Mouse (Mus musculus): ENCODE measurements around the gene Mbip. TPM values are rescaled to one million over a fixed set of nuclear protein-coding genes. Genes with fewer than 3 reads are reported as not detected.

The Mbip gene
- total RNA-seq, 2 experiments from 2014 or later: 16.7 to 19.4 TPM

GRCm38 (mm10) chr12:56297921-56298830 is 47.5 kb downstream of the Mbip start:
- intact Hi-C loops (cut with DNase I): no loop called here
- DNase-seq (ENCODE audit: extremely low spot score in 1 of 2, low spot score in 2 of 2): no peak

DNA sequence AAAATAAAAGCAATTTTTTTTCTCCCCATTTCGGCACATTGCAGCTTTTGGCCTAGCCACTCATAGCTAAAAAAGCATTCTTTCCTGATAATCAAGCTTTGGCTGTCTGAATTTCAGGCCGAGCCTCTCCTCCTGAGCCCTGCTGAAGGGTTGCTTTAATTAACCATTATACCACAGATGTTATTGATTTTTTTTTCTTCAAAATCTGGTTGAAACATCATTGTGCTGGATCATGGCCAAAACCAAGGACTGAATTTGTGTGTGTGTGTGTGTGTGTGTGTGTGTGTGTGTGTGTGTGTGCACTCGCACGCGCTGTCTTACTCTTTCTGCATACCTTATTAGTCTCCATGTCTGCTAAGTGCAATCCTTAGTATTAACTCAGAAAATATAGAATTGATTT is 48.6 kb downstream of the Mbip start:
- DNase-seq (ENCODE audit: extremely low spot score in 1 of 2, low spot score in 2 of 2): no peak
- intact Hi-C loops (cut with DNase I): no loop called here

GRCm38 (mm10) chr12:56296524-56296923 is 49.2 kb downstream of the Mbip start:
- intact Hi-C loops (cut with DNase I): no loop called here
- DNase-seq (ENCODE audit: extremely low spot score in 1 of 2, low spot score in 2 of 2): no peak

DNA sequence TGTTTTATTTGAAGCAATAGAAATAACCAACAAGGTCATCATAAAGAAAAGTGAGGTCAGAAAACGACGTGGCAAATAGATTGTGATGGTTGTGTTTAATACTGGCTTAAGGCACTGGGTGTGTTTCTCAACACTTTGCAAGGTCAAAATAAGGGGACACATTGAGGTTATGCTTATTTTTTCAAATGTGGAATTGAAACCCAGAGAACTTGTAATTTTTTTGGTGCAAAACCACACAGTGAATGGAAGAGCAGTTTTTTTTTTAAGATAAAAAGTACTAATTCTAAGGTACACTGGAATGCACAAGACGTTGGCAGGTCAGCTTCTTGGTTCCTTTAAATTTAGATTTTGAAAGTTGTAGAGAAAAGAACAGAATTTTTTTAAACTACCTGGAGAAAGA is 50.5 kb downstream of the Mbip start:
- intact Hi-C loops (cut with DNase I): no loop called here
- no peak for DNase-seq (ENCODE audit: extremely low spot score in 1 of 2, low spot score in 2 of 2)

GRCm38 (mm10) chr12:56288548-56288947 is 57.1 kb downstream of the Mbip start:
- intact Hi-C loops (cut with DNase I): no loop called here
- DNase-seq (ENCODE audit: extremely low spot score in 1 of 2, low spot score in 2 of 2): no peak

DNA sequence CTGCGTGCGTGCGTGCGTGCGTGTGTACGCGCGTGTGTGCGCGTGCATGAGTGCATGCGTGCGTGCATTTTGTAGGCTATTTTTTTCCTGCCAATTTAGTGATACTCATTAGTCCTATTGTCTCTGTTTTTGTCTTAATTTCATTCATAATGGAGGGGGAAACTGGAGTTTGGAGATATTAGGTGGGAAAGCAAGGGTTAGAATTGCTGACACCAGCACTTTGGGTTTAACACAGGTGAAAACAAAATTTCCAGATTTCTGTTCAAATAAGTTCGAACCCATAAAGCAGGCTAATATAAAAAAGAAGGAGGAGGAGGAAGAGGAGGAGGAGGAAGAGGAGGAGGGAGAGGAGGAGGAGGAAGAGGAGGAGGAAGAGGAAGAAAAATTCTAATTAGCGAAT is 58.9 kb downstream of the Mbip start:
- intact Hi-C loops (cut with DNase I): no loop called here

DNA sequence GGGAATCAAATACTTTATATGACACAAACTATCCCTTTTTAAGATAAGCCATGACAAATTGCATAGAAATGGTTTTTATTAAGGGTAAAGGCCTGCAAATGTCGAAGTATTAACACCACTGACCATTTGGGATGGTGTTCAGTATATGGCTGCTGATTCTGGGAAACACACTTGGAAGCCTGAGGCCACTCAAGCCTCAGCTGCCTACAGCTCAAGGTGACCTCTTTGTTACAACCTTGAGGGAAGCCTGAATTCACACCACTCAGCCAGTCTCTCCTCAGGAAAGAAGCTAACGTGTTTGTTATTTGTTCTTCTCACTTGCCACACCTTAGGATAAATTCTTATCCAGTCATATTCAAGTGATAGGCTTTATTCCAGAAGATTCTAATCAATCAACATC is 61.5 kb downstream of the Mbip start:
- intact Hi-C loops (cut with DNase I): no loop called here
- no peak for DNase-seq (ENCODE audit: extremely low spot score in 1 of 2, low spot score in 2 of 2)

More for the DNA sequence above, 58.9 kb downstream of the Mbip start:
- DNase-seq (ENCODE audit: extremely low spot score in 1 of 2, low spot score in 2 of 2): no peak

- no peak for DNase-seq (ENCODE audit: extremely low spot score in 1 of 2, low spot score in 2 of 2)
- intact Hi-C loops (cut with DNase I): no loop called here
Measured at GRCm38 (mm10) chr12:56281649-56282048, 64.0 kb downstream of the Mbip start.

Other genes with a start within 250 kb of the Mbip start
- gene Nkx2-1, start 191.0 kb upstream of the Mbip start, total RNA-seq (2021): under 1 TPM; 0.61 to 0.73 TPM